Mouse (Mus musculus): ENCODE data around the gene Kif19a. TPM values are rescaled to one million over a fixed set of nuclear protein-coding genes. Genes with fewer than 3 reads are reported as not detected.
A peak's percentile ranks its signal among the peaks of the same experiment; 100 is the strongest.

The Kif19a gene
- total RNA-seq, 2 experiments from 2014 or later: 0.24 to 0.47 TPM

GRCm38 (mm10) chr11:114771896-114772295 is 6.7 kb downstream of the Kif19a start:
- intact Hi-C loops (cut with DNase I): no loop called here
- DNase-seq: no peak

DNA sequence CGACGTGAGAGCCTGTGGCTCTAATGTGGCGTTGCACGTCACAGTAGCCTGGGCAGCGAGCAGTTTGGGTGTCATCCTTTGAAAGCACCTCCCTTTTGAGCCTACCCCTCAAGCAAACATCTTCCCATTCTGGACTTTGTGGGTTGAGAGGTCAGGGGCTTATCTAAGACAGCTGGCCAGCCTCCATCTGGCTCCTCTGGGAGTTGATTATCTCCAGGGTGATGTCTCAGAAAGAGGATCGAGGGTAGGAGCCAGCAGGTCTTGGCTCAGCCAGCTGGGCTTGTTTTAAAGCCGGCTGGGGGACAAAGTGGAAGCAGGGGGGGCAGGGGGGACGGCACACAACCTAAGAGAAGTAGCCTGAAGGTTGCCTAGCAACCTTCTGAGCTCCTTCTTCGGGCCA is 14.9 kb downstream of the Kif19a start:
- intact Hi-C loops (cut with DNase I): no loop called here
- peak; percentile 68 to 71 for DNase-seq

- DNase-seq: no peak
- intact Hi-C loops (cut with DNase I): loop anchor here (5.0 kb wide), 1 partner anchor 114 kb away; no protein-coding TSS in a partner anchor
Measured at GRCm38 (mm10) chr11:114785892-114786291, 20.7 kb downstream of the Kif19a start.

DNA sequence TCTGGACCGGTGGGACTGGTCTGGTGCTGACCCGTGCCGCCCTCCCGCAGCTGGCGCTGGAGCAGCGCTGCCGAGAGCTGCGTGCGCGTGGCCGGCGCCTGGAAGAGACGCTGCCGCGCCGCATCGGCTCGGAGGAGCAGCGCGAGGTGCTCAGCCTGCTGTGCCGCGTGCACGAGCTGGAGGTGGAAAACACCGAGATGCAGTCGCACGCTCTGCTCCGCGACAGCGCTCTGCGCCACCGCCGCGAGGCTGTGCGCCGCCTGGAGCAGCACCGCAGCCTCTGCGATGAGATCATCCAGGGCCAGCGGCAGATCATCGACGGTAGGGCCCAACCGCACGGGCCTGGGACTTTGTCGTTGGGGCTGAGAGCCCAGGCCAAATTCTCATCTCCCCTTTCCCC is 21.1 kb downstream of the Kif19a start:
- intact Hi-C loops (cut with DNase I): loop anchor here (5.0 kb wide), 1 partner anchor 114 kb away; no protein-coding TSS in a partner anchor
- DNase-seq: no peak

DNA sequence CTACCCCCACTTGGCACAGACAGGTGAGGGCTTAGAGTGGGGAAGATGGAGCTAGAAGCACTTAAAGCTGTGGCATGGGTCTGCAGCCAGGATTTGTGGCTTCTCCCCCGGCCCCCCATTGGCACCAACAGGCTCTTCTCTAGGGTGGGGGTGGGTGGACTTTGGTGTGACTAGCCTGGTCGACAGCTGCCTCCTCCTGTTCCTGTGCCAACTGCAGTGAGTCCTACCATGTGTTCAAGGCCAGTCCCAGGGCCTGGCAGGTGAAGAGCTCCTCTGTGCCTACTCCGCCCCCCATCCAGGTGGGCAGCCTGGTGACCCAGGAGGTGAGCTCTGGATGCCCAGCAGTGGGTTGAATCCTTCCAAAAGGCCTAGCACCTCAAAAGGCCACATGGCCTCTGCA is 22.4 kb downstream of the Kif19a start:
- intact Hi-C loops (cut with DNase I): loop anchor here (5.0 kb wide), 1 partner anchor 115 kb away; no protein-coding TSS in a partner anchor
- DNase-seq: no peak

- peak; percentile 87 to 92 for DNase-seq
- intact Hi-C loops (cut with DNase I): loop anchor here (1.0 to 5.0 kb wide), 2 partner anchors 44 to 117 kb away; no protein-coding TSS in a partner anchor
Measured at GRCm38 (mm10) chr11:114789061-114789714, 24.0 kb downstream of the Kif19a start.

GRCm38 (mm10) chr11:114789716-114790115 is 24.5 kb downstream of the Kif19a start:
- intact Hi-C loops (cut with DNase I): loop anchor here (1.0 to 5.0 kb wide), 2 partner anchors 44 to 117 kb away; no protein-coding TSS in a partner anchor

DNA sequence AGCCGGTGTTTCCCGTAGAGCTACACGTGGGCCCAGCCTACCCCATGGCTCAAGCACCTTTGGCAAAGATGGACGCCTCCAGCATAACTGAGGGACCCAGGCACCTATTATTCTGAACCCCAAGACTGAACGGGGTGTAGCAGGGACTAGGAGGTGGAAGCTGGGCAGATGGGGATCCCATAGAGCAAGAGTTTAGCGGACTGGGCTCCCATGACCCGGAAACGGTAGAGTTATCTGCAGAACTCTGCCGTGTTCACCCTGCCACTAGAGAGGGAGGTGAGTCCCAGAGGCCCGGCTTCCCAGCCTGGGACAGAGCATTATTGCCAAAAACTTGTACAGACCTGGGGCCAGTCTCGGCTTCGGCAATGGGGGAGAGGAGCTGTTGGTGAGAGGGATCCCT is 25.0 kb downstream of the Kif19a start:
- intact Hi-C loops (cut with DNase I): no loop called here
- no peak for DNase-seq

More at GRCm38 (mm10) chr11:114789716-114790115, 24.5 kb downstream of the Kif19a start:
- no peak for DNase-seq

DNA sequence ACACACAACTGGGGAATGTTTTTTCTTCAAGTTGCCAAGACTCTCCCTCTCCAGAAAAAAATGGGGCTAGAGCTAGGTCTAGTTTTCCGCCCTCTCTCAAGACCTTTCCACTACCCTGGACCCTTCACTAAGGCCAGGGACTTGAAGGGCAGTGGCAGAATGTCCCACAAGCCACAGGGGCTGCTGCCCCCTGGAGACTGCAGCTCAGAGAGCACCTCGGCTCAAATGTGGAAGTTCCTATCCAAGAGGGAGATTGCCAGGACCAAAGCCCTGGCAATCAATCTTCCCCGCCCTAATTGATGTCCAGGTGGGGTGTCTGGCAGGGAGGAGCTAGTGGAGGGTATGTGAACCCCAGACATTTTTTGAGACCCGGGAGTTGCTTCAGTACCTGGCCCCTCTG is 25.7 kb downstream of the Kif19a start:
- DNase-seq: no peak
- intact Hi-C loops (cut with DNase I): no loop called here

- intact Hi-C loops (cut with DNase I): no loop called here
- no peak for DNase-seq
Measured at GRCm38 (mm10) chr11:114791351-114791889, 26.2 kb downstream of the Kif19a start.

GRCm38 (mm10) chr11:114791891-114792411 is 26.8 kb downstream of the Kif19a start:
- DNase-seq: no peak
- intact Hi-C loops (cut with DNase I): no loop called here

GRCm38 (mm10) chr11:114792931-114793494 is 27.8 kb downstream of the Kif19a start:
- DNase-seq: no peak
- intact Hi-C loops (cut with DNase I): no loop called here

DNA sequence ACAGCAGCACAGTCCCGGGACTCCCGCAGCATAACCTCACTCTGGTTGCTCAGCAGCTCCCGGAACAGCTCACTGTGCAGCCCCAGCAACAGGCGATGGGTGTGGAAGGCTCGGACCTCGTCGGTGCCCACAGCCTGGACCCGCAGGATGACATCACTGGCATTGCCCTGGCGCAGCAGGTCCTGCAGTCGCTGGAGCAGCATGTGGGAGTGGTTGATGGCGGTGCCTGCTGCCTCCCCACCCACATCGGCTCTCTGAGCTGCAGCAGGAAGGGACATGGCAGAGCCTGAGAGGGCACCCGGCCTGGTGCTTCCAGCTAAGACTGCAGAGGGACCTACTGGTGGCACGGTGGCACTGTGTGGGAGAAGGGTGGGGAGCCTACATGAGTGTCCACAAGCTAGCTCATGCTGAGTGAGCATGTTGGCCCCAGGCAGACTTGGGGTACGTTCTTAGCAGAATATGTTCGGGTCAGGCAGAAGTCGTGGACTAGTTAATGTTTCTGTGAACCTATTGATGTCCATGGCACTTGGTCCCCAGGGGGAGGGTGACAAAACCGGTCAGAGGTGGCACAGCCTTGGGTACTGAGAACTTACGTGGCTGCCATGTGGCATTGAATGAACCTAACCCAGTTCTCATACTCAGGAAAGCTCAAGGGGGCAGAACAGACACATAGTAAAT is 28.8 kb downstream of the Kif19a start:
- intact Hi-C loops (cut with DNase I): no loop called here

DNA sequence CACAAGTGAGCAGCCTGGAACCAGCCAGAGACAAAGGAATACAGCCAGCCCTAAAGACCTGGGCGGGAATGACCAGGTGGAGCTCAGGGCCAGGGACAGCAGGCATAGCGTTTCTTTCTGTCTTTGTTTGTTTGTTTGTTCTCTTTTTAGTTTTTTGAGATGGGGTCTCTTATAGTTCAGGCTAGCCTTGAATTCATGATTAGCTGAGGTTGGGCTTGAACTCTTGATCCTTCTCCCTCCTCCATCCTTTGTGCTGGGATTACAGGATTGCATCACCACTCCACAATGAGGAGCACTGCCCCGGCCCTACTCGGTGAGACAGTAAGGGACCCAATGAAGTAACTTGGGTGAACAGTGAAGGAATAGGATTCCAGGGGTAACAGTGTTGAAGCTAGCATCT is 29.5 kb downstream of the Kif19a start:
- DNase-seq: no peak
- intact Hi-C loops (cut with DNase I): no loop called here

More for the DNA sequence above, 28.8 kb downstream of the Kif19a start:
- DNase-seq: no peak

DNA sequence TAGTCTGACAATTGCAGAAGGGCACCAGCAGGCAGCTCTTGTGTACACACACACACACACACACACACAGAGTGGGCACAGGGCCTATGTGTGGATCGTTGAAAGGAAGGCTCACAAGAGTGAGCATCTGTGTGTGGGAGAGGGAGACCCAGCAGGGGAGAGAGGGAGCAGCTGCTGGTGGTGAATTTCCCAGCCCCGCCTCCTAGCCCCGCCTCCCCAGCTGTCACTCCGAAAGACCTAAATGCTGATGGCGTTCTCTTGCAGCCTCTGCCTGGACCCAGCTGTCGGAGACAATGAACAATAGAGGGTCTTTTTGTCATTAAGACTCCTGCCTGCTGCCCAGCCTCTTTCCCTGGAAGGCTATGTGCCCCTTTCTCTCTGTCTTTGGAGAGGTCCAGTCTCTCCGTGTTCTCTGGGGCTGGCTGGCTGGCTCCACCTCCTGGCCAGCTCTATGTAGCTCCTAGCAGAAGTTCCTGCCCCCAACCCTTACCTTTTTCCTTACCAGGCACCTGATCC is 30.1 kb downstream of the Kif19a start:
- intact Hi-C loops (cut with DNase I): no loop called here

DNA sequence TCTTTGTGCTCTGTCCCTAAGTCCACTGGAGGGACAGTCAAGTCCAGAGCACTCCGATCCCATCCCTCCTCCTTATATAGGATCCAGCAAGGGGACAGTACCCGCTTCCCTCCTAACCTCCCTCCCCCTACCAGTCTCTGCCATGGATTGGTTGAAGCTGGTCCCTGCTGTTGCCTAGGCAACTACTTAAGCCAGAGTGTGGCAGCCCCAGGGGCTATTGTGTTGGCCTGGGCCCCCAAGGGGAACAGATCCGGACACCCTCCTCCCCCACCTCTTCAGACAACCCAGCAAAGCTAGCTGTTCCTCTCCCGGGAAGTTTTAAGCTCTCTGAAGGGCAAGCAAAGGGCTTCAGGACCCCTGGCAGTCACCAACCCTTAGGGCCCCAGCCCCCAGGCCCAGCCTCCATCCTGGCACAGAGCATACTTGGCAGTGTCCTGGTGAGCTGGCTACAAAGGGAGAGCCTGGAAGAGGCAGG is 30.7 kb downstream of the Kif19a start, which contains the start of gene Btbd17:
Gene Btbd17, minus strand, starts transcription at position 98 of the 475 bp plus-strand sequence.
- intact Hi-C loops (cut with DNase I): no loop called here
- DNase-seq: peak in 1 of 2 experiments; percentile 15

More for the DNA sequence above, 30.1 kb downstream of the Kif19a start:
- DNase-seq: peak; percentile 71 to 78

DNA sequence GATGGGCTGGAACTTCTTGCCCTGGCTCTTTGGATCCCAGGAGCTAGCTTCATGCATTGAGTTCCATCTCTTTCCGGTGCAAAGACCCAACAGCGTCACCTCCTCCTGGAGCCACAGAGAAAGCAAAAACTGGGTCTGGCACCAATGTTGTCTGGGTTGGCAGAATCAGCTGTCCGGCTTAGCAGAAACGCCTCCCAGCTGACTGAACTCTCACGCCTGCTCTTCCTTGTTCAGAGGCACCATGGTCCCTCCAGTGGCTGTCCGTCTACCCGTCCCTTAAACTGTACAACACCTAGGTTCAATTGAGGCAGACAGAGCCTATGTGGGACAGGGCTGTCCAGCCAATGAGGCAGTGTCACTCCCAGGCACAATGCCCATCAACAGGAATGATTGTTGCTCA is 32.0 kb downstream of the Kif19a start:
- no peak for DNase-seq
- intact Hi-C loops (cut with DNase I): no loop called here

GRCm38 (mm10) chr11:114797981-114798380 is 32.8 kb downstream of the Kif19a start:
- DNase-seq: no peak
- intact Hi-C loops (cut with DNase I): no loop called here

GRCm38 (mm10) chr11:114798624-114799023 is 33.4 kb downstream of the Kif19a start, which contains the start of gene Gpr142:
TSS of gene Gpr142 (plus strand) at chr11:114798924.
- intact Hi-C loops (cut with DNase I): no loop called here
- no peak for DNase-seq

- no peak for DNase-seq
- intact Hi-C loops (cut with DNase I): loop anchor here (10.0 kb wide), 1 partner anchor 253 kb away; no protein-coding TSS in a partner anchor
Measured at GRCm38 (mm10) chr11:114801906-114802305, 36.7 kb downstream of the Kif19a start.
